Mouse (Mus musculus): ENCODE data around the gene Ccn2. TPM values are rescaled to one million over a fixed set of nuclear protein-coding genes. Genes with fewer than 3 reads are reported as not detected.
A peak's percentile ranks its signal among the peaks of the same experiment; 100 is the strongest.

Gene Ccn2
- total and polyA plus RNA-seq, 3 experiments, result 62.8 to 141 (median 108) TPM

DNA sequence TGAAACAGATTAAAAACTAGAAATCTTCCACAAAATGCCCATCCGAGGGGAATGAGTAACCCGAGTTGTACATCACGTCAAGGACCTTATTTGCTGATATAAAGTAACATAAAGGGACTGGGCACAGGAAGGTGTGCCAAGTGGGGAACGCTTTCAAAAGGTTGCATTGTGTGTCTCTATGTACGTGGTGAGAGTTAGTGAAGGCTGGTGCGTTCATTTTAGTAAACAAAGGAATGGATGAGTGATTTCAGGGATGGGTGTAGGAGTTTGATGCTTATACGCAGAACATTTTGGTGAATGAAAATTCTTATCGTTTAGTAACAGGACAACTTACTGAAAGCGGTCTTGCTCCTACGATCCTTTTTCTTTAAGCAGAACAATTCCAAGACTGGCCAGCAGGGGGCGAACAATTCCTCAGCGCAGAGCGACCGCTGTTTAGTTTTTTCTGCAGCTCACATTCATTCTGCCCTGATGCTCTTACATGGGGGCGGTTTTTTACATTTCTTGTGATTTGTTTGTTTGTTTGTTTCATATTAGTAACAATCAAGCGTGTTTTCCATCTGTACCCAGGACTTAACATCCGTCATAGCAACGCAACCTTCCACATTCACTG is 35.3 kb downstream of the Ccn2 start:
- Histone ChIP-seq H3K9ac (ENCODE audit: low read depth, low read length) (no peak overlapping the region), H3K79me2 (replicated peaks; ENCODE audit: control insufficient read depth, insufficient read depth, low read length) (no peaks in the 10 kb centered on the region), H3K27me3 (ENCODE audit: control insufficient read depth, insufficient read depth, low read length) (no peaks in the 10 kb centered on the region), H3K4me1 (ENCODE audit: control insufficient read depth, insufficient read depth, low read length) (peaks cover 3% of the 10 kb centered on the region; the same call in 1 of the 2 replicates), H3K27ac (no peak overlapping the region), H3K36me3 (ENCODE audit: control insufficient read depth, insufficient read depth, low read length) (no peaks in the 10 kb centered on the region), H3K4me3 (no peak overlapping the region)
- WGBS, result 24% methylated on average over 18 of the region's 18 CpGs
- peak; percentile 46 to 78 for DNase-seq
- intact Hi-C loops (cut with DNase I), result loop anchor here (2.0 to 5.0 kb wide), 2 partner anchors 82 to 266 kb away; partner anchors contain the start of gene Enpp1
- TF ChIP-seq CTCF (IDR thresholded peaks at IDR 0.05) (peak; percentile 93), POLR2A (IDR thresholded peaks at IDR 0.05; ENCODE audit: insufficient read depth, low read depth, low read length) (no peak), EP300 (IDR thresholded peaks at IDR 0.05; ENCODE audit: insufficient read depth, low read depth, low read length) (no peak)

DNA sequence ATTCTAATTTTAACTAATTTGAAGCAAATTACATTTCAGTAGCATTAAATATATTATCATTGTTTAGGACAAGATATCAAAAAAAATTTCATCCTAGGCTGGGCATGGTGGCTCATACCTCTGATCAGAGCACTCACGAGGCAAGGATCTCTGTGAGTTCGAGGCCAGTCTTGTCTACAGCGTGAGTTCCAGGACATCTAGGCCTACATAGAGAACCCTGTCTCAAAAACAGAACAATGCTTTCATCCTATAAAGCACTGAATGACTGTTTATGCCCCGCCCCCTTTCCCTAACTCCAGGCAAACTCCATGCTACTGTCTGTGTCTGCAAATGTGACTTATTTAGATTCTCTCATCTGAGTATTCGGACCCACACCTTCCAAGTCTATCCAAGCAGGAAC is 35.9 kb downstream of the Ccn2 start:
- Histone ChIP-seq H3K36me3 (ENCODE audit: control insufficient read depth, insufficient read depth, low read length) (no peaks in the 10 kb centered on the region), H3K9ac (ENCODE audit: low read depth, low read length) (no peak overlapping the region), H3K79me2 (replicated peaks; ENCODE audit: control insufficient read depth, insufficient read depth, low read length) (no peaks in the 10 kb centered on the region), H3K4me3 (no peak overlapping the region), H3K4me1 (ENCODE audit: control insufficient read depth, insufficient read depth, low read length) (peaks cover 3% of the 10 kb centered on the region; the same call in 1 of the 2 replicates), H3K27ac (no peak overlapping the region), H3K27me3 (ENCODE audit: control insufficient read depth, insufficient read depth, low read length) (no peaks in the 10 kb centered on the region)
- 93% methylated on average over 5 of the region's 5 CpGs for WGBS
- no peak for DNase-seq
- intact Hi-C loops (cut with DNase I), result loop anchor here (2.0 to 5.0 kb wide), 2 partner anchors 81 to 266 kb away; partner anchors contain the start of gene Enpp1
- TF ChIP-seq POLR2A (IDR thresholded peaks at IDR 0.05; ENCODE audit: insufficient read depth, low read depth, low read length) (no peak), CTCF (IDR thresholded peaks at IDR 0.05) (no peak), EP300 (IDR thresholded peaks at IDR 0.05; ENCODE audit: insufficient read depth, low read depth, low read length) (no peak)

DNA sequence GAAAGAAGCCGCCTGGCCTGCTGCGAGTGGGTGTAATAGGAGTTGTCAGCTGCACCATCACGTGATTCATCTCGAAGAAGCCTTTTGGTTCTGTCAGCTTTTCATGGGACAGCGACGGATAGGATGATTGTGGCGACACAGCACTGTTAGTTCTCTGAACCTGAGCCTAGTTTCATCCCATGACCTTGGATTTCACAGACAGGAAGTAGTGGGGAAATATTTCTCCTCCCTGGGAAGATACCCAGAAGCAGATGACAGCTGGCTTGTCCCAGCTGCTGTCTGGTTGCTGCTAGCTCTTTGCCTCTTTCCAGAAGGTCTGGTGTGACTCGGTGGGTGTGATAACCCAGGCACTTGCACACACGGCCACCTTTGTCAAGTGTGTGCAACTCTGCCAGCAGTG is 39.0 kb downstream of the Ccn2 start:
- no peak for TF ChIP-seq POLR2A (IDR thresholded peaks at IDR 0.05; ENCODE audit: insufficient read depth, low read depth, low read length)
- TF ChIP-seq EP300 (IDR thresholded peaks at IDR 0.05; ENCODE audit: insufficient read depth, low read depth, low read length), result no peak; the same call in 1 of the 2 replicates
- no peak for TF ChIP-seq CTCF (IDR thresholded peaks at IDR 0.05)

DNA sequence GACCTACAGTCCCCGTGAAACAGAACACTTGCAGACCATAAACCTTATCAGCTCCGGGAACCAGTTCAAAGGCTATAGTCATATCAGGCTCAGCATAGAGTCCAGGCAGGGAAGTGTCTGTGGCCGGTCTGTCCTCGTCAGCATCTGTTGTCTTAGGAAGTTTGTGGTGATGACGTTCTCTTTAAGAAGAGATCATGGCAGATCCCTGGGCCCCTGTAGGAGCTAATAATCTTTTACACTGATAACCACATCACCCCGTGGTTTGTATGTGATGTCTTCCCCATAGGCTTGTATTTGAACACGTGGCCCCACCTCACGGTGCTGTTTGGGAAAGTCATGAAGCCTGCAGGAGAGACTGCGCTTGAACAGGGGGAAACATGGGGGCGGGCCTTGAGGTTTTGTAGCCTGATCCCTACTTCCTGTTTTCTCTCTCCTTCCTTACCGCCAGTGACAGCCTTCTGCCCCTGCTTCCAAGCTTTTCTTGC is 40.1 kb downstream of the Ccn2 start:
- Histone ChIP-seq H3K4me1 (ENCODE audit: control insufficient read depth, insufficient read depth, low read length) (peaks cover 5% of the 10 kb centered on the region), H3K27me3 (ENCODE audit: control insufficient read depth, insufficient read depth, low read length) (no peaks in the 10 kb centered on the region), H3K4me3 (no peak overlapping the region), H3K79me2 (replicated peaks; ENCODE audit: control insufficient read depth, insufficient read depth, low read length) (no peaks in the 10 kb centered on the region), H3K27ac (no peak overlapping the region), H3K9ac (ENCODE audit: low read depth, low read length) (no peak overlapping the region), H3K36me3 (ENCODE audit: control insufficient read depth, insufficient read depth, low read length) (no peaks in the 10 kb centered on the region)
- TF ChIP-seq EP300 (IDR thresholded peaks at IDR 0.05; ENCODE audit: insufficient read depth, low read depth, low read length) (no peak), CTCF (IDR thresholded peaks at IDR 0.05) (no peak), POLR2A (IDR thresholded peaks at IDR 0.05; ENCODE audit: insufficient read depth, low read depth, low read length) (no peak)
- WGBS, result 29% methylated on average over 11 of the region's 11 CpGs
- peak in 1 of 2 experiments; percentile 48 for DNase-seq
- intact Hi-C loops (cut with DNase I), result no loop called here

More for the DNA sequence above, 39.0 kb downstream of the Ccn2 start:
- H3K36me3 ChIP-seq (ENCODE audit: control insufficient read depth, insufficient read depth, low read length), result no peaks in the 10 kb centered on the region
- DNase-seq, result peak; percentile 60 to 65
- no peak overlapping the region; the same call in 1 of the 2 replicates for H3K27ac ChIP-seq
- H3K9ac ChIP-seq (ENCODE audit: low read depth, low read length), result no peak overlapping the region
- no peak overlapping the region for H3K4me3 ChIP-seq
- no peaks in the 10 kb centered on the region for H3K27me3 ChIP-seq (ENCODE audit: control insufficient read depth, insufficient read depth, low read length)
- WGBS, result 41% methylated on average over 9 of the region's 9 CpGs
- intact Hi-C loops (cut with DNase I), result loop anchor here (5.0 kb wide), 1 partner anchor 78 kb away; the partner anchor contains the start of gene Enpp1
- H3K4me1 ChIP-seq (ENCODE audit: control insufficient read depth, insufficient read depth, low read length), result peaks cover 5% of the 10 kb centered on the region
- no peaks in the 10 kb centered on the region for H3K79me2 ChIP-seq (replicated peaks; ENCODE audit: control insufficient read depth, insufficient read depth, low read length)

DNA sequence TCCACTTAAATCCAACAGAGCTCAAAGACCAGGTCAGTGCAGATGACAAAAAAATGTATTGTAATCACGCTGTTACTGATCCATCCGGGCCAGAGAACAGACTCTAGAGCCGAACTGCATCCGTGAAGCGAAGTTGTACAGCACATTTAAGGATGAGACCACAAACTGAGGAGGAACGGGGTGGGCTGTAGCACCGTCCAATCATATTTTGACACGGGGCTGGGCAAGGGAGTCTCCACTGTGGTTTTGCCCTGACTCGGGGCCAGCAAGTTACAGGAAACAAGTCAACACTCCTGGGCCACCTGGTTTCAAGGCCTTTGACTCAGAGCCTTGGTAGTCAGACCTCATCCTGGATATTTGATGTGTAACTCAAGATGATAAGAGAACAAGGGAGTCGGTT is 40.6 kb downstream of the Ccn2 start:
- Histone ChIP-seq H3K27me3 (ENCODE audit: control insufficient read depth, insufficient read depth, low read length) (no peaks in the 10 kb centered on the region), H3K79me2 (replicated peaks; ENCODE audit: control insufficient read depth, insufficient read depth, low read length) (no peaks in the 10 kb centered on the region), H3K36me3 (ENCODE audit: control insufficient read depth, insufficient read depth, low read length) (no peaks in the 10 kb centered on the region), H3K4me1 (ENCODE audit: control insufficient read depth, insufficient read depth, low read length) (peaks cover 5% of the 10 kb centered on the region), H3K9ac (ENCODE audit: low read depth, low read length) (no peak overlapping the region), H3K27ac (no peak overlapping the region), H3K4me3 (no peak overlapping the region)
- intact Hi-C loops (cut with DNase I), result no loop called here
- TF ChIP-seq EP300 (IDR thresholded peaks at IDR 0.05; ENCODE audit: insufficient read depth, low read depth, low read length), result no peak
- TF ChIP-seq POLR2A (IDR thresholded peaks at IDR 0.05; ENCODE audit: insufficient read depth, low read depth, low read length), result no peak
- peak in 1 of 2 experiments; percentile 13 for DNase-seq
- 82% methylated on average over 10 of the region's 10 CpGs for WGBS

DNA sequence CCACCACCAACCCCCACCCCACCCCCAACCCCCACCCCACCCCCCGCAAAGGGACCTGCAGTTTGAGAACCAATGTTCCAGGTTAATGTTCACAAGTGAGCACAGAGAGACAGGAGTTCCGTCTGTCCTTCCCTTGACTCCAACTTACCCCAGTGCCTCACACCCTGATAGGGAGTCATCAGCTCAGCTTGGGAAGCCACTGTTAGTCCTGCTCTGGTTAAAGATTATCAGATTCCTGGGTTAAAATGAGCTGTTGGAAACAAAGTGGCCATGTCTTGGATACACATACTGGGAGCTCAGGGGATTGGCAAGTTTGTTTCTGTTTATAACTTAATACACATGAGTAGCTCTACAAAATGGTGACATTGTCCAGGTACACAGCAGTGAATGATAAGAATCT is 41.7 kb downstream of the Ccn2 start:
- Histone ChIP-seq H3K27me3 (ENCODE audit: control insufficient read depth, insufficient read depth, low read length) (no peaks in the 10 kb centered on the region), H3K79me2 (replicated peaks; ENCODE audit: control insufficient read depth, insufficient read depth, low read length) (no peaks in the 10 kb centered on the region), H3K27ac (no peak overlapping the region), H3K4me3 (no peak overlapping the region), H3K4me1 (ENCODE audit: control insufficient read depth, insufficient read depth, low read length) (peaks cover 5% of the 10 kb centered on the region), H3K9ac (ENCODE audit: low read depth, low read length) (no peak overlapping the region), H3K36me3 (ENCODE audit: control insufficient read depth, insufficient read depth, low read length) (no peaks in the 10 kb centered on the region)
- TF ChIP-seq POLR2A (IDR thresholded peaks at IDR 0.05; ENCODE audit: insufficient read depth, low read depth, low read length), result no peak
- TF ChIP-seq CTCF (IDR thresholded peaks at IDR 0.05), result no peak
- no peak for TF ChIP-seq EP300 (IDR thresholded peaks at IDR 0.05; ENCODE audit: insufficient read depth, low read depth, low read length)
- 88% methylated on average over 2 of the region's 2 CpGs for WGBS
- intact Hi-C loops (cut with DNase I), result no loop called here
- no peak for DNase-seq
